Mouse (Mus musculus): ENCODE results near the gene Mgat3. TPM values are rescaled to one million over a fixed set of nuclear protein-coding genes. Genes with fewer than 3 reads are reported as not detected.

Gene Mgat3
- 11.6 and 12.3 TPM in 2 replicates for polyA plus RNA-seq (2014; fragmentation: Nextera tagmentation; extraction: Ambion mirVana)

DNA sequence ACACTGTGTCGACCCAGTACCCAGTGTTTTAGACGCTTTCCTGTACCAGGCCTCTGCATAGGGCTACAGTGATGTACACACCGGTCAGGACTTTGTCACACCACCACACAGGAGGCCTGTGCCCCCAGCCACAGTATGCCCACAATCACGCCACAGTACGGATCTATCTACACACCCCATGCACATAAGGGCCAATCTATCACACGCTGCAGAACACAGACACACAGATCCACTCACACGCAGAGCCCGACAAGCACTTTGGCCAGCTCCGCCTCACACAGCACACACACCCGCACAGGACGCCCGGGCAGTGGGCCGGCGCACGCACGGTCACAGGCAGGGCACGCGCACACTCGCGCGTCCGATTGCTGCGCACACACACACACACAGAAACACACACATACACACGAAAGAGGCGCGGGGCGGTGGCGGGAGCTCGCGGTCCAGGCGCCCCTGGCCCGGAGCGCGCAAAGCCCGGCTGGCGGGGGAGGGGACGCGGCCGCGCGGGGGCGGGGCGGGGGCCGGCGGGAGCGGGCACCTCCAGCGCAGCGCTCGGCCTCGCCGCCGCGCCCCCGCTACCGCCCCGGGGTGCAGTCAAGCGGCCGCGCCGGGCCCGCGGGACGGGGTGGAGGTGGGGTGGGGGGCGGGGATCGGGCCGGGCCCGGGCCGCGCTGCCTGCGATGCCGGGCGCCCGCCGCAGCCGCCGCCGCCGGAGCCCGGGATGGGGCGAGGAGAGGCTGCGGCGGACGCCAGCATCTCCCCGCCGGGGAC, at the start of gene Mgat3:
TSS of gene Mgat3 (plus strand) at position 721 of the 771 bp plus-strand sequence.
- peak within 1 kb of the TSS; percentile 96 for H3K9ac ChIP-seq (ENCODE audit: low read length)
- peak; percentile 73 for DNase-seq (ENCODE audit: low spot score)
- no peaks in the 10 kb centered on the region for H3K36me3 ChIP-seq (ENCODE audit: control insufficient read depth, insufficient read depth, low read length)
- H3K4me3 ChIP-seq (ENCODE audit: low read depth, low read length): peak within 1 kb of the TSS; percentile 79
- ATAC-seq (ENCODE audit: insufficient read depth, low FRiP score, low TSS enrichment): peak; percentile 64
- peak within 1 kb of the TSS; percentile 91 for H3K27ac ChIP-seq (ENCODE audit: low read depth, low read length)
- peaks cover 11% of the 10 kb centered on the region for H3K4me1 ChIP-seq (ENCODE audit: control insufficient read depth, insufficient read depth, low read length)
- H3K27me3 ChIP-seq (ENCODE audit: control insufficient read depth, insufficient read depth, low read length): no peaks in the 10 kb centered on the region
- no peaks in the 10 kb centered on the region for H3K9me3 ChIP-seq (ENCODE audit: control insufficient read depth, low read length)
- WGBS: 8% methylated on average over 30 of the region's 85 CpGs
- H3K4me2 ChIP-seq (ENCODE audit: low read depth): peak within 1 kb of the TSS; percentile 92

- Histone ChIP-seq H3K9ac (ENCODE audit: low read length) (no peak overlapping the region), H3K4me3 (ENCODE audit: low read depth, low read length) (no peak overlapping the region), H3K27me3 (ENCODE audit: control insufficient read depth, insufficient read depth, low read length) (no peaks in the 10 kb centered on the region), H3K4me1 (ENCODE audit: control insufficient read depth, insufficient read depth, low read length) (no peaks in the 10 kb centered on the region), H3K27ac (ENCODE audit: low read depth, low read length) (no peak overlapping the region), H3K36me3 (ENCODE audit: control insufficient read depth, insufficient read depth, low read length) (no peaks in the 10 kb centered on the region), H3K4me2 (ENCODE audit: low read depth) (no peak overlapping the region), H3K9me3 (ENCODE audit: control insufficient read depth, low read length) (no peaks in the 10 kb centered on the region)
- WGBS: 73% methylated on average over 4 of the region's 4 CpGs
- ATAC-seq (ENCODE audit: insufficient read depth, low FRiP score, low TSS enrichment) (no peak), DNase-seq (ENCODE audit: low spot score) (no peak)
Measured at GRCm38 (mm10) chr15:80124651-80125050, 48.9 kb upstream of the Mgat3 start.

DNA sequence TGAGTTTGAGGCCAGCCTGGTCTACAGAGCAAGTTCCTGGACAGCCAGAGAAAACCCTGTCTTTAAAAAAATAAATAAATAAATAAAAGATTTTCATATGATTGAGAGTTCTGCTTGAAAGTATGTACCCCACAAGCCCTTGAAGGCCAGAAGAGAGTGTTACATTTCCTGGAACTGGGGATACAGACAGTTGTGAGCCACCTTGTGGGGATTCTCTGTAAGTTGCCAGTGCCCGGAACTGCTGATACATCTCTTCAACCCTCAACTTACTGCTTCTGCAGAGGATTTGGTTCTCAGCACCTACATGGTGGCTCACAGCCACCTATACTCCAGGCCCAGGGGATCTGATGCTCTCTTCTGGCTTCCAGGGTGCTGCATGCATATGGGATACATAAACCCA, 46.3 kb upstream of the Mgat3 start:
- 71% methylated on average over 1 of the region's 1 CpGs for WGBS
- no peak overlapping the region for H3K9ac ChIP-seq (ENCODE audit: low read length)
- DNase-seq (ENCODE audit: low spot score) (no peak), ATAC-seq (ENCODE audit: insufficient read depth, low FRiP score, low TSS enrichment) (no peak)
- H3K4me3 ChIP-seq (ENCODE audit: low read depth, low read length): no peak overlapping the region
- H3K4me1 ChIP-seq (ENCODE audit: control insufficient read depth, insufficient read depth, low read length): no peaks in the 10 kb centered on the region
- no peaks in the 10 kb centered on the region for H3K27me3 ChIP-seq (ENCODE audit: control insufficient read depth, insufficient read depth, low read length)
- no peaks in the 10 kb centered on the region for H3K36me3 ChIP-seq (ENCODE audit: control insufficient read depth, insufficient read depth, low read length)
- H3K9me3 ChIP-seq (ENCODE audit: control insufficient read depth, low read length): no peaks in the 10 kb centered on the region
- no peak overlapping the region for H3K27ac ChIP-seq (ENCODE audit: low read depth, low read length)
- H3K4me2 ChIP-seq (ENCODE audit: low read depth): no peak overlapping the region

DNA sequence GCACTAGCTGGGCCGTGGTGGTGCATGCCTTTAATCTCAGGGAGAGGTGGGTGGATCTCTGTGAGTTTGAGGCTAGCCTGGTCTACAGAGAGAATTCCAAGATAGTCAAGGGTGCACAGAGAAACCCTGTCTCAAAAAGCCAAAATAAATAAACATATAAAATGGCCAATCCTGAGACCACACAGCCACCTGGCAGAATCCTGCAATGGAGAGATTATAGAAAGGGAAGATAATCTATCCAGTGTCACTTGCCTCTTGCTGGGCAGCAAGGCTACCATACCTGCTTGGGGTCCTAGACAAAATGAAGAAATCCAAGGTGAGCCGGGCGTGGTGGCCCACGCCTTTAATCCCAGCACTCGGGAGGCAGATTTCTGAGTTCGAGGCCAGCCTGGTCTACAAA, 43.5 kb upstream of the Mgat3 start:
- 92% methylated on average over 6 of the region's 6 CpGs for WGBS
- no peak overlapping the region for H3K4me2 ChIP-seq (ENCODE audit: low read depth)
- no peak for DNase-seq (ENCODE audit: low spot score)
- H3K36me3 ChIP-seq (ENCODE audit: control insufficient read depth, insufficient read depth, low read length): no peaks in the 10 kb centered on the region
- H3K4me3 ChIP-seq (ENCODE audit: low read depth, low read length): no peak overlapping the region
- no peaks in the 10 kb centered on the region for H3K9me3 ChIP-seq (ENCODE audit: control insufficient read depth, low read length)
- ATAC-seq (ENCODE audit: insufficient read depth, low FRiP score, low TSS enrichment): no peak
- H3K27me3 ChIP-seq (ENCODE audit: control insufficient read depth, insufficient read depth, low read length): no peaks in the 10 kb centered on the region
- no peak overlapping the region for H3K27ac ChIP-seq (ENCODE audit: low read depth, low read length)
- H3K9ac ChIP-seq (ENCODE audit: low read length): no peak overlapping the region
- peaks cover 13% of the 10 kb centered on the region for H3K4me1 ChIP-seq (ENCODE audit: control insufficient read depth, insufficient read depth, low read length)

GRCm38 (mm10) chr15:80130689-80131088, 42.8 kb upstream of the Mgat3 start:
- DNase-seq (ENCODE audit: low spot score): no peak
- WGBS: 88% methylated on average over 5 of the region's 5 CpGs
- ATAC-seq (ENCODE audit: insufficient read depth, low FRiP score, low TSS enrichment): no peak

GRCm38 (mm10) chr15:80131421-80131820, 42.1 kb upstream of the Mgat3 start:
- H3K4me3 ChIP-seq (ENCODE audit: low read depth, low read length): no peak overlapping the region
- no peak overlapping the region for H3K9ac ChIP-seq (ENCODE audit: low read length)
- H3K9me3 ChIP-seq (ENCODE audit: control insufficient read depth, low read length): no peaks in the 10 kb centered on the region
- DNase-seq (ENCODE audit: low spot score) (no peak), ATAC-seq (ENCODE audit: insufficient read depth, low FRiP score, low TSS enrichment) (no peak)
- no peak overlapping the region for H3K4me2 ChIP-seq (ENCODE audit: low read depth)
- WGBS: 80% methylated on average over 6 of the region's 6 CpGs
- peaks cover 14% of the 10 kb centered on the region for H3K4me1 ChIP-seq (ENCODE audit: control insufficient read depth, insufficient read depth, low read length)
- no peak overlapping the region for H3K27ac ChIP-seq (ENCODE audit: low read depth, low read length)
- no peaks in the 10 kb centered on the region for H3K27me3 ChIP-seq (ENCODE audit: control insufficient read depth, insufficient read depth, low read length)
- H3K36me3 ChIP-seq (ENCODE audit: control insufficient read depth, insufficient read depth, low read length): no peaks in the 10 kb centered on the region

More at GRCm38 (mm10) chr15:80130689-80131088, 42.8 kb upstream of the Mgat3 start:
- Histone ChIP-seq H3K9ac (ENCODE audit: low read length) (no peak overlapping the region), H3K9me3 (ENCODE audit: control insufficient read depth, low read length) (no peaks in the 10 kb centered on the region), H3K4me3 (ENCODE audit: low read depth, low read length) (no peak overlapping the region), H3K27ac (ENCODE audit: low read depth, low read length) (no peak overlapping the region), H3K36me3 (ENCODE audit: control insufficient read depth, insufficient read depth, low read length) (no peaks in the 10 kb centered on the region), H3K27me3 (ENCODE audit: control insufficient read depth, insufficient read depth, low read length) (no peaks in the 10 kb centered on the region), H3K4me1 (ENCODE audit: control insufficient read depth, insufficient read depth, low read length) (peaks cover 14% of the 10 kb centered on the region), H3K4me2 (ENCODE audit: low read depth) (no peak overlapping the region)

DNA sequence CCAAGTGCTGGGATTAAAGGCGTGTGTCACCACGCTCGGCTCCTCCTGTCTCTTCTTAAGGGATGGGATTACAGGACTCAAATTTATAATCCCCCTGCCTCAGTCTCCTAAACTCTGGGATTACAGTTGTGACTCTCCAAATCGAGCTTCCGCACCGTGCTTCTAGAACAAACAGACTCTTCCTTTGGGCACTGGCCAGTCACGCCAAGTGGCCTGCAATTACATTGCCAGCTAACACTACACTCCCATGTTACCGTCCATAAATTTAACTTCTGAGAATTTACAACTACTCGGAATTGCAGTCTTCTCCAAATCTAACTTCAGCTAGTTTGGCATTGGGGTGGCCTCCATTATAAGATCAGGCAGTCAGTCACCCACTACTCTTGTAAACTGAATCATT, 41.1 kb upstream of the Mgat3 start:
- ATAC-seq (ENCODE audit: insufficient read depth, low FRiP score, low TSS enrichment): no peak
- peak overlapping the region; percentile 31 for H3K4me2 ChIP-seq (ENCODE audit: low read depth)
- 0 out of 2 replicates have a peak overlapping the region, but pooled peaks have one; percentile 74 for H3K4me3 ChIP-seq (ENCODE audit: low read depth, low read length)
- 79% methylated on average over 9 of the region's 9 CpGs for WGBS
- DNase-seq (ENCODE audit: low spot score): no peak
- no peak overlapping the region for H3K27ac ChIP-seq (ENCODE audit: low read depth, low read length)
- peaks cover 14% of the 10 kb centered on the region for H3K4me1 ChIP-seq (ENCODE audit: control insufficient read depth, insufficient read depth, low read length)
- no peaks in the 10 kb centered on the region for H3K36me3 ChIP-seq (ENCODE audit: control insufficient read depth, insufficient read depth, low read length)
- H3K9me3 ChIP-seq (ENCODE audit: control insufficient read depth, low read length): no peaks in the 10 kb centered on the region
- no peaks in the 10 kb centered on the region for H3K27me3 ChIP-seq (ENCODE audit: control insufficient read depth, insufficient read depth, low read length)
- H3K9ac ChIP-seq (ENCODE audit: low read length): no peak overlapping the region

DNA sequence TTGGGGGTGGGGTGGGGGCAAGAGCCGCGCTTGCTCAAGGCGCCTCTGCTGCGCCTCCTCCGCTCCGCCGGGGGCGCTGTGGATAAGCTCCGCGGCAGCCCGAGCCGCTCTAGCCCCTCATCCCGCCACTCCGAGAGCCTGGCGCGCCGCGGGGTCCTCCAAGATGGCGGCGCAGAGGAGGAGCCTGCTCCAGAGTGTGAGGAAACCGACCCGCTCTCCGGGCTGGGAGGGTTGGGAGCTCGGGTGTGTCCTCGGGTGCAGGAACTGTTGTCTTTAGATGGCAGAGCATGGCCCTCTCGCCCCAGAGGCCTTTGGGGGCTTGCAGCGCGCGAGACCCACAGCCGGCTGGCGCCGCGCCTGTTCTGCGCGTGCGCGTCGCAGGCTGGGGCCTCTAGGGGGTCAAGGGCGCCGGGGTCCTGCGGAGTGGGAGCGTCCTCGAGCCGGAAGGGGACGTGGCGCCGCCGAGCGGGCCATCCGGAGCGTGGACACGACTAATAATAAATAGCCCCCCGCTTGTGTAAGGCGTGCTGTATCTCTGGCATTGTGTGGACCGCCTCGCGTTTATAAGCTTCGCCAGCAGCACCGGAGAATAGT, 40.4 kb upstream of the Mgat3 start, which contains the start of gene Tab1:
TSS of gene Tab1 (plus strand) at position 135 of the 594 bp plus-strand sequence.
- H3K4me3 ChIP-seq (ENCODE audit: low read depth, low read length): peak within 1 kb of the TSS; percentile 74
- H3K27me3 ChIP-seq (ENCODE audit: control insufficient read depth, insufficient read depth, low read length): no peaks in the 10 kb centered on the region
- peak within 1 kb of the TSS; percentile 95 for H3K4me2 ChIP-seq (ENCODE audit: low read depth)
- DNase-seq (ENCODE audit: low spot score): peak; percentile 97
- no peaks in the 10 kb centered on the region for H3K9me3 ChIP-seq (ENCODE audit: control insufficient read depth, low read length)
- ATAC-seq (ENCODE audit: insufficient read depth, low FRiP score, low TSS enrichment): peak; percentile 93
- H3K36me3 ChIP-seq (ENCODE audit: control insufficient read depth, insufficient read depth, low read length): no peaks in the 10 kb centered on the region
- under 1% methylated on average over 59 of the region's 59 CpGs for WGBS
- peak within 1 kb of the TSS; percentile 96 for H3K9ac ChIP-seq (ENCODE audit: low read length)
- peak within 1 kb of the TSS; percentile 99 for H3K27ac ChIP-seq (ENCODE audit: low read depth, low read length)
- H3K4me1 ChIP-seq (ENCODE audit: control insufficient read depth, insufficient read depth, low read length): peaks cover 16% of the 10 kb centered on the region

All from neural tube, embryonic 11.5 days (tissue).